Mouse (Mus musculus): ENCODE measurements around the gene Plcd3. TPM values are rescaled to one million over a fixed set of nuclear protein-coding genes. Genes with fewer than 3 reads are reported as not detected.
A peak's percentile ranks its signal among the peaks of the same experiment; 100 is the strongest.

Plcd3 gene
- total RNA-seq, 2 experiments from 2014 or later = 8.7 to 11.0 TPM

- no peak for DNase-seq
Observed at GRCm38 (mm10) chr11:103066191-103067050, 35.0 kb downstream of the Plcd3 start.

- DNase-seq = no peak
Observed at GRCm38 (mm10) chr11:103058499-103059085, 42.9 kb downstream of the Plcd3 start.

- DNase-seq = no peak
Observed at GRCm38 (mm10) chr11:103056636-103057035, 44.8 kb downstream of the Plcd3 start.

- DNase-seq = peak; percentile 84
Observed at GRCm38 (mm10) chr11:103054798-103055197, 46.7 kb downstream of the Plcd3 start.

GRCm38 (mm10) chr11:103053191-103054076 is 48.0 kb downstream of the Plcd3 start:
- DNase-seq = no peak

- DNase-seq = no peak
Observed at GRCm38 (mm10) chr11:103052078-103052477, 49.4 kb downstream of the Plcd3 start.

- DNase-seq = peak; percentile 70
Observed at GRCm38 (mm10) chr11:103051249-103051691, 50.2 kb downstream of the Plcd3 start.

GRCm38 (mm10) chr11:103050153-103050552 is 51.3 kb downstream of the Plcd3 start:
- DNase-seq = peak; percentile 63

GRCm38 (mm10) chr11:103049611-103050010 is 51.8 kb downstream of the Plcd3 start:
- no peak for DNase-seq

- no peak for DNase-seq
Observed at GRCm38 (mm10) chr11:103046286-103046685, 55.2 kb downstream of the Plcd3 start.

- DNase-seq = no peak
Observed at GRCm38 (mm10) chr11:103043982-103044381, 57.5 kb downstream of the Plcd3 start.

GRCm38 (mm10) chr11:103042828-103043227 is 58.6 kb downstream of the Plcd3 start:
- DNase-seq = no peak

GRCm38 (mm10) chr11:103038037-103038436 is 63.4 kb downstream of the Plcd3 start:
- no peak for DNase-seq

- DNase-seq = no peak
Observed at GRCm38 (mm10) chr11:103036881-103037465, 64.5 kb downstream of the Plcd3 start.

- no peak for DNase-seq
Observed at GRCm38 (mm10) chr11:103035007-103035406, 66.5 kb downstream of the Plcd3 start.

GRCm38 (mm10) chr11:103033030-103033429 is 68.4 kb downstream of the Plcd3 start:
- DNase-seq = no peak

- peak; percentile 93 for DNase-seq
Observed at GRCm38 (mm10) chr11:103028176-103028891, 73.1 kb downstream of the Plcd3 start, which contains the start of the genes Nmt1 and Dcakd. TSS of gene Nmt1 (plus strand) at chr11:103028190. TSS of gene Dcakd (minus strand) at chr11:103028333.

- no peak for DNase-seq
Observed at GRCm38 (mm10) chr11:103027570-103028175, 73.8 kb downstream of the Plcd3 start.

GRCm38 (mm10) chr11:103026901-103027300 is 74.6 kb downstream of the Plcd3 start:
- DNase-seq = no peak

GRCm38 (mm10) chr11:103023974-103024373 is 77.5 kb downstream of the Plcd3 start:
- no peak for DNase-seq
